Mouse (Mus musculus): ENCODE measurements at regions not wholly inside any gene's neighbourhood (a gene's known extent, or its start where the extent isn't known, plus 50 kb on each side); places are given as distances from the start of the nearest gene placed in this dataset.

DNA sequence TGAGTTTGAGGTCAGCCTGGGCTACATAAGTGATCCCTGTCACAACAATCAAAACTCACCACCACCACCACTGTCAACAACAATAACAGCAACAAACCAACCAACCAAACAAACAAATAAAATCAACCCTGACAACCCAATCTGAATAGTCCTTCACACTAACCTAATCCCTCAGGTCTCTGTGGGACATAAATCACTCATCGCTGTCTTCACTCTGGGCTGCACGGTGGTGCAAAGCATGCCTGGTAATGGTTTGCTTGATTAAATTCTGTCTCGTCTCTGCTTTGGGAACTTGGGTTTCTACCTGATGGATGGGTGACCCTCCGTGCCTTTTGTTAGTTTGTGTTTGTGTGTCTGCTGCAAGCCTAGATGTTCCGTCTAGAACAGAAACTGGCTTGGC lies 100.6 kb downstream of the Slc17a6 start:
- Histone ChIP-seq H3K4me3 (ENCODE audit: low read depth, low read length) (no peak overlapping the region), H3K27ac (ENCODE audit: low read depth, low read length) (no peak overlapping the region), H3K27me3 (replicated peaks; ENCODE audit: control insufficient read depth, insufficient read depth, low read length) (no peaks in the 10 kb centered on the region), H3K9ac (ENCODE audit: low read depth, low read length) (no peak overlapping the region), H3K4me2 (replicated peaks; ENCODE audit: low read depth) (no peak overlapping the region), H3K4me1 (replicated peaks; ENCODE audit: control insufficient read depth, insufficient read depth, low read length) (no peaks in the 10 kb centered on the region), H3K36me3 (ENCODE audit: control insufficient read depth, insufficient read depth) (no peaks in the 10 kb centered on the region), H3K9me3 (ENCODE audit: control insufficient read depth) (no peaks in the 10 kb centered on the region)
- 53% methylated on average over 5 of the region's 5 CpGs for WGBS
- ATAC-seq = no peak
- no peak for TF ChIP-seq CTCF (IDR thresholded peaks at IDR 0.05; ENCODE audit: low read depth)

- no peak for TF ChIP-seq CTCF (IDR thresholded peaks at IDR 0.05; ENCODE audit: low read depth)
- H3K36me3 ChIP-seq (ENCODE audit: control insufficient read depth, insufficient read depth) = no peaks in the 10 kb centered on the region
- no peak overlapping the region for H3K27ac ChIP-seq (ENCODE audit: low read depth, low read length)
- H3K4me1 ChIP-seq (replicated peaks; ENCODE audit: control insufficient read depth, insufficient read depth, low read length) = no peaks in the 10 kb centered on the region
- H3K9ac ChIP-seq (ENCODE audit: low read depth, low read length) = no peak overlapping the region
- WGBS = 59% methylated on average over 5 of the region's 5 CpGs
- no peak for ATAC-seq
- no peaks in the 10 kb centered on the region for H3K27me3 ChIP-seq (replicated peaks; ENCODE audit: control insufficient read depth, insufficient read depth, low read length)
- no peak overlapping the region for H3K4me2 ChIP-seq (replicated peaks; ENCODE audit: low read depth)
- H3K4me3 ChIP-seq (ENCODE audit: low read depth, low read length) = no peak overlapping the region
- no peaks in the 10 kb centered on the region for H3K9me3 ChIP-seq (ENCODE audit: control insufficient read depth)
These were observed 102.1 kb downstream of the Slc17a6 start for GRCm38 (mm10) chr7:51723955-51724354.

- H3K27ac ChIP-seq (ENCODE audit: low read depth, low read length) = no peak overlapping the region
- H3K4me3 ChIP-seq (ENCODE audit: low read depth, low read length) = no peak overlapping the region
- ATAC-seq = no peak
- WGBS = 57% methylated on average over 2 of the region's 2 CpGs
- H3K4me1 ChIP-seq (replicated peaks; ENCODE audit: control insufficient read depth, insufficient read depth, low read length) = no peaks in the 10 kb centered on the region
- no peaks in the 10 kb centered on the region for H3K36me3 ChIP-seq (ENCODE audit: control insufficient read depth, insufficient read depth)
- no peak for TF ChIP-seq CTCF (IDR thresholded peaks at IDR 0.05; ENCODE audit: low read depth)
- H3K9me3 ChIP-seq (ENCODE audit: control insufficient read depth) = no peaks in the 10 kb centered on the region
- no peak overlapping the region for H3K4me2 ChIP-seq (replicated peaks; ENCODE audit: low read depth)
- no peaks in the 10 kb centered on the region for H3K27me3 ChIP-seq (replicated peaks; ENCODE audit: control insufficient read depth, insufficient read depth, low read length)
- H3K9ac ChIP-seq (ENCODE audit: low read depth, low read length) = no peak overlapping the region
These were observed 114.5 kb downstream of the Slc17a6 start for GRCm38 (mm10) chr7:51736285-51736684.

DNA sequence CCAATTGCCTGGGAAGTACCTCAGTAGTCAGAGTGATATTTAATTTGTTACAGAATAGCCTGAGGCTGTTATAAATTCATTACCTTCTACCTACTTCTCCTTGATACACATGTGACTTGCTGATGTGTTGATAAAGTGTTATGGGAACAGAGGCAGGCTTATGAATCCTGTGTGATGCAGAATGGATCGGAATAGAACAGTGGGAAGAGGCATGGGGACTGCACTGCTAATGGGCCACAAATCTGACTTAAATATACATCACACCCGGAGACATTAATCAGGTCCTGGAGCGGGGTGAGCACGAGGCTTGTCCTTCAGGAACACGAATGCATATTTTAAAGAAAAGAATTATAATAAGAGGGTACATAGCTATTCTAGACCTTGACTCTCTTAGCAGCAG lies 117.8 kb downstream of the Slc17a6 start:
- TF ChIP-seq CTCF (IDR thresholded peaks at IDR 0.05; ENCODE audit: low read depth) = no peak
- WGBS = 81% methylated on average over 5 of the region's 5 CpGs
- H3K27me3 ChIP-seq (replicated peaks; ENCODE audit: control insufficient read depth, insufficient read depth, low read length) = no peaks in the 10 kb centered on the region
- H3K4me3 ChIP-seq (ENCODE audit: low read depth, low read length) = no peak overlapping the region
- H3K27ac ChIP-seq (ENCODE audit: low read depth, low read length) = no peak overlapping the region
- H3K36me3 ChIP-seq (ENCODE audit: control insufficient read depth, insufficient read depth) = no peaks in the 10 kb centered on the region
- ATAC-seq = no peak
- no peaks in the 10 kb centered on the region for H3K9me3 ChIP-seq (ENCODE audit: control insufficient read depth)
- H3K9ac ChIP-seq (ENCODE audit: low read depth, low read length) = no peak overlapping the region
- no peaks in the 10 kb centered on the region for H3K4me1 ChIP-seq (replicated peaks; ENCODE audit: control insufficient read depth, insufficient read depth, low read length)
- no peak overlapping the region for H3K4me2 ChIP-seq (replicated peaks; ENCODE audit: low read depth)

DNA sequence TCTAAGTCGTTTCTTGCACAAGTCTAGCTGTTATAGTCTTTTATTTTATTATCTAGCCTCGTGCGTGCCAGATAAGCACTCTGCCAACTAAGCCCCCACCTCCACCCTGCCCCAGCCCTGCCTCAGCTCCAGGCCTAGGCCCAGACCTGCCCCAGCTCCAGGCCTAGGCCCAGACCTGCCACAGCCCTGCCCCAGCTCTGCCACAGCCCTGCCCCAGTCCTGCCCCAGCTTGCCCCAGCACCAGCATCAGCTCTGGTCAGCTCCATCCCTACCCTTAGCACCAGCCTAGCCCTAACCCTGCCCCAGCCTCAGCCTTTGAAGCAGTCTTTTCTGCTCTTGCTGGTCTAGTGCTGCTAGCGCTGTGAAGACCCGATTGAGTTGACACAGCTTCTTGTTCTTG lies 119.1 kb downstream of the Slc17a6 start:
- WGBS = 49% methylated on average over 5 of the region's 5 CpGs
- no peaks in the 10 kb centered on the region for H3K4me1 ChIP-seq (replicated peaks; ENCODE audit: control insufficient read depth, insufficient read depth, low read length)
- no peaks in the 10 kb centered on the region for H3K27me3 ChIP-seq (replicated peaks; ENCODE audit: control insufficient read depth, insufficient read depth, low read length)
- no peak for ATAC-seq
- no peak overlapping the region for H3K9ac ChIP-seq (ENCODE audit: low read depth, low read length)
- H3K9me3 ChIP-seq (ENCODE audit: control insufficient read depth) = no peaks in the 10 kb centered on the region
- H3K36me3 ChIP-seq (ENCODE audit: control insufficient read depth, insufficient read depth) = no peaks in the 10 kb centered on the region
- no peak overlapping the region for H3K27ac ChIP-seq (ENCODE audit: low read depth, low read length)
- TF ChIP-seq CTCF (IDR thresholded peaks at IDR 0.05; ENCODE audit: low read depth) = no peak
- H3K4me3 ChIP-seq (ENCODE audit: low read depth, low read length) = no peak overlapping the region
- H3K4me2 ChIP-seq (replicated peaks; ENCODE audit: low read depth) = no peak overlapping the region

- Histone ChIP-seq H3K4me3 (ENCODE audit: low read depth, low read length) (no peak overlapping the region), H3K9me3 (ENCODE audit: control insufficient read depth) (no peaks in the 10 kb centered on the region), H3K4me1 (replicated peaks; ENCODE audit: control insufficient read depth, insufficient read depth, low read length) (no peaks in the 10 kb centered on the region), H3K4me2 (replicated peaks; ENCODE audit: low read depth) (no peak overlapping the region), H3K36me3 (ENCODE audit: control insufficient read depth, insufficient read depth) (no peaks in the 10 kb centered on the region), H3K27ac (ENCODE audit: low read depth, low read length) (no peak overlapping the region), H3K27me3 (replicated peaks; ENCODE audit: control insufficient read depth, insufficient read depth, low read length) (no peaks in the 10 kb centered on the region), H3K9ac (ENCODE audit: low read depth, low read length) (no peak overlapping the region)
- no peak for ATAC-seq
- 58% methylated on average over 2 of the region's 2 CpGs for WGBS
- TF ChIP-seq CTCF (IDR thresholded peaks at IDR 0.05; ENCODE audit: low read depth) = no peak
These were observed 119.1 kb upstream of the Gas2 start for GRCm38 (mm10) chr7:51742720-51743119.

GRCm38 (mm10) chr7:51745598-51745997 lies 116.2 kb upstream of the Gas2 start:
- no peak for ATAC-seq
- TF ChIP-seq CTCF (IDR thresholded peaks at IDR 0.05; ENCODE audit: low read depth) = no peak
- Histone ChIP-seq H3K9me3 (ENCODE audit: control insufficient read depth) (no peaks in the 10 kb centered on the region), H3K36me3 (ENCODE audit: control insufficient read depth, insufficient read depth) (no peaks in the 10 kb centered on the region), H3K4me1 (replicated peaks; ENCODE audit: control insufficient read depth, insufficient read depth, low read length) (no peaks in the 10 kb centered on the region), H3K9ac (ENCODE audit: low read depth, low read length) (no peak overlapping the region), H3K4me2 (replicated peaks; ENCODE audit: low read depth) (no peak overlapping the region), H3K4me3 (ENCODE audit: low read depth, low read length) (no peak overlapping the region), H3K27ac (ENCODE audit: low read depth, low read length) (no peak overlapping the region), H3K27me3 (replicated peaks; ENCODE audit: control insufficient read depth, insufficient read depth, low read length) (no peaks in the 10 kb centered on the region)
- 87% methylated on average over 3 of the region's 3 CpGs for WGBS
